In the genomic region with DNA sequence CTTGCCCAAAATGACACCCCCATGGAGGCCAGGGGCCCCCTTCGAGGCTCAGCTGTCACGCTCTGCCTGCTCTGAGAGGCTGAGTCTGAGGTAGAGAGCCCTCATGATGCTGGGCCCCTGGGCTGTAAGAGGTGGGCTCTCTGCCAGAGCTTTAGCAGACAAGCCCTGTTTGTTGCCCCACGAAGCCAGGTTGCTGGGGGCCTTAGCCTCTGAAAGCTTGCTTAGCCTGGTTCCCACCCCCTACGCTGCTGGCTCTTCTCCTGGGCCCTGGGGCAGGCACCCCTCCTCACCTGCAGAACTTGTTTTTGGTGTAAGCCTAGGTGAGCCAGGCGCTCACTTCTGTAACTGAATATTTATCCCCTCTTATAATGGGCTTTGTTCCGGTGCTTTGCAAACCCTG, we compare ENCODE assay signal across 10 mouse cellular contexts. TPM values are rescaled to one million over a fixed set of nuclear protein-coding genes. Genes with fewer than 3 reads are reported as not detected.
DNase-seq lines count a peak whose midpoint lies in the region; ATAC-seq and TF ChIP-seq lines count a peak whose summit lies in the region.
"Had no signal": no experiment of that assay in that cellular context is flagged by ENCODE, and none has a peak within 500 bp of the region (broad histone marks: within the 10 kb centered on the region; RNA-seq: fewer than 3 reads in every experiment).

No protein-coding gene starts in this region.

- peak; percentile 11; the same call in 1 of the 2 replicates for ATAC-seq in lung, embryonic 15.5 days (ENCODE audit: borderline replicate concordance, extremely low read depth, low FRiP score, low TSS enrichment)
- no peak for ATAC-seq in hindbrain, embryonic 12.5 days (ENCODE audit: low FRiP score)
- no peak for ATAC-seq in midbrain, embryonic 16.5 days
- no peak for ATAC-seq in granulocyte monocyte progenitor cell, adult 5-6 weeks (replicated peaks; ENCODE audit: poor library complexity, severe bottlenecking)

- H3K9ac ChIP-seq in heart, adult 2 months (ENCODE audit: low read depth, low read length) = no peak overlapping the region
- no peak overlapping the region for H3K9ac ChIP-seq in lung, embryonic 15.5 days
- H3K9ac ChIP-seq in hindbrain, embryonic 12.5 days = peak overlapping the region; percentile 27; the same call in 1 of the 2 replicates
- H3K9ac ChIP-seq in midbrain, embryonic 16.5 days (ENCODE audit: low read depth, low read length) = peak overlapping the region; percentile 41; the same call in 1 of the 2 replicates

- 75% methylated on average over 6 of the region's 6 CpGs for WGBS in heart, adult 2 months
- WGBS in lung, embryonic 15.5 days = 44% methylated on average over 6 of the region's 6 CpGs
- WGBS in hindbrain, embryonic 12.5 days = 69% methylated on average over 6 of the region's 6 CpGs
- WGBS in midbrain, embryonic 16.5 days = 38% methylated on average over 6 of the region's 6 CpGs

- no peaks in the 10 kb centered on the region for H3K27me3 ChIP-seq in heart, adult 2 months (ENCODE audit: control insufficient read depth, insufficient read depth, low read length)
- peaks cover 33% of the 10 kb centered on the region for H3K27me3 ChIP-seq in lung, embryonic 15.5 days
- H3K27me3 ChIP-seq in hindbrain, embryonic 12.5 days = peaks cover 9% of the 10 kb centered on the region
- no peaks in the 10 kb centered on the region for H3K27me3 ChIP-seq in midbrain, embryonic 16.5 days (ENCODE audit: control insufficient read depth, insufficient read depth, low read depth, low read length)

- TF ChIP-seq EP300 in heart, adult 2 months (IDR thresholded peaks at IDR 0.05; ENCODE audit: insufficient read depth, low read depth, low read length) = no peak

- no peak for TF ChIP-seq CTCF in heart, adult 2 months (IDR thresholded peaks at IDR 0.05)

- peak overlapping the region; percentile 6; the same call in 1 of the 2 replicates for H3K4me2 ChIP-seq in lung, embryonic 15.5 days
- H3K4me2 ChIP-seq in hindbrain, embryonic 12.5 days (replicated peaks) = peak overlapping the region; percentile 6; the same call in 1 of the 2 replicates
- H3K4me2 ChIP-seq in midbrain, embryonic 16.5 days (ENCODE audit: low read length) = no peak overlapping the region

- no peaks in the 10 kb centered on the region for H3K36me3 ChIP-seq in heart, adult 2 months (ENCODE audit: control insufficient read depth, insufficient read depth, low read length)
- no peaks in the 10 kb centered on the region for H3K36me3 ChIP-seq in lung, embryonic 15.5 days
- H3K36me3 ChIP-seq in hindbrain, embryonic 12.5 days = no peaks in the 10 kb centered on the region
- H3K36me3 ChIP-seq in midbrain, embryonic 16.5 days (ENCODE audit: control insufficient read depth, insufficient read depth, low read length) = 0 out of 2 replicates have a peak, but pooled peaks cover 3% of the 10 kb centered on the region

- H3K27ac ChIP-seq in heart, adult 2 months = peak overlapping the region; percentile 31
- H3K27ac ChIP-seq in lung, embryonic 15.5 days = peak overlapping the region; percentile 70
- no peak overlapping the region for H3K27ac ChIP-seq in hindbrain, embryonic 12.5 days
- no peak overlapping the region for H3K27ac ChIP-seq in midbrain, embryonic 16.5 days (ENCODE audit: low read length)

- no peak overlapping the region for H3K4me3 ChIP-seq in heart, adult 2 months
- H3K4me3 ChIP-seq in lung, embryonic 15.5 days = no peak overlapping the region
- H3K4me3 ChIP-seq in hindbrain, embryonic 12.5 days = no peak overlapping the region
- no peak overlapping the region for H3K4me3 ChIP-seq in midbrain, embryonic 16.5 days (ENCODE audit: low read depth, low read length)

- peaks cover 19% of the 10 kb centered on the region for H3K4me1 ChIP-seq in heart, adult 2 months (ENCODE audit: control insufficient read depth, insufficient read depth, low read length)
- H3K4me1 ChIP-seq in lung, embryonic 15.5 days = peaks cover 66% of the 10 kb centered on the region
- H3K4me1 ChIP-seq in hindbrain, embryonic 12.5 days = peaks cover 55% of the 10 kb centered on the region
- peaks cover 47% of the 10 kb centered on the region for H3K4me1 ChIP-seq in midbrain, embryonic 16.5 days (ENCODE audit: control insufficient read depth, insufficient read depth, low read length)

- intact Hi-C loops in heart, adult 2 months (cut with DNase I) = no loop called here

- TF ChIP-seq POLR2A in heart, adult 2 months (IDR thresholded peaks at IDR 0.05; ENCODE audit: insufficient read depth, low read depth, low read length) = no peak

- DNase-seq in heart, adult 2 months = no peak
- no peak for DNase-seq in heart, adult 9 months (ENCODE audit: low spot score in 2 of 2)
- DNase-seq in lung, postnatal 10 days = no peak
- no peak for DNase-seq in layer of hippocampus, postnatal 25 days (ENCODE audit: extremely low spot score in 1 of 2, low spot score in 1 of 2)
- DNase-seq: kidney, adult 2 months; right cerebral cortex, adult 18-20 months had no signal

- H3K79me2 ChIP-seq in heart, adult 2 months (replicated peaks; ENCODE audit: control insufficient read depth, insufficient read depth, low read length) = no peaks in the 10 kb centered on the region

- H3K9me3 ChIP-seq in lung, embryonic 15.5 days = no peaks in the 10 kb centered on the region
- no peaks in the 10 kb centered on the region for H3K9me3 ChIP-seq in hindbrain, embryonic 12.5 days (replicated peaks)
- no peaks in the 10 kb centered on the region for H3K9me3 ChIP-seq in midbrain, embryonic 16.5 days (replicated peaks; ENCODE audit: control insufficient read depth, low read length, poor library complexity, severe bottlenecking)

RNA-seq across cellular contexts. Expression of gene Ece1, which starts 55.6 kb away (rescaled TPM):
- 100 to 1,000 TPM; 102 to 120 TPM for total RNA-seq in heart, adult 2 months (2021)
- polyA plus RNA-seq in heart, adult 2 months (2012; rRNA removed) = 23.3 and 27.3 TPM in 2 replicates
- 31.1 and 48.4 TPM in 2 replicates for polyA plus RNA-seq in lung, embryonic 15.5 days (2015; fragmentation: Nextera tagmentation; extraction: Ambion mirVana)
- polyA plus RNA-seq in hindbrain, embryonic 12.5 days (2016; fragmentation: Nextera tagmentation; extraction: Ambion mirVana) = 20.1 and 38.1 TPM in 2 replicates
- 20.8 and 21.3 TPM in 2 replicates for polyA plus RNA-seq in midbrain, embryonic 16.5 days (2015; fragmentation: Nextera tagmentation; extraction: Ambion mirVana)
- total RNA-seq in granulocyte monocyte progenitor cell, adult 5-6 weeks (2014; fragmentation: Nextera tagmentation) = 8.4 and 12.3 TPM in 2 replicates
- 3.7 and 4.8 TPM in 2 replicates for total RNA-seq in granulocyte monocyte progenitor cell, adult 5-6 weeks (2017)
- 10 to 100 TPM; 50.3 to 52.3 TPM for total RNA-seq in layer of hippocampus, postnatal 25 days (2021)

Comparison
In these comparisons a context has a peak if more than half of its experiments do, and no peak if none do; other contexts are left out.
1. H3K27ac ChIP-seq: peak in heart, adult 2 months (single experiment) and lung, embryonic 15.5 days (single experiment); none in hindbrain, embryonic 12.5 days (single experiment) and midbrain, embryonic 16.5 days (single experiment).
2. H3K9ac ChIP-seq: peak in hindbrain, embryonic 12.5 days (single experiment) and midbrain, embryonic 16.5 days (single experiment); none in heart, adult 2 months (single experiment) and lung, embryonic 15.5 days (single experiment).